Mouse (Mus musculus): ENCODE measurements around the gene Sgsm3.
A peak's percentile ranks its signal among the peaks of the same experiment; 100 is the strongest.

Gene Sgsm3

DNA sequence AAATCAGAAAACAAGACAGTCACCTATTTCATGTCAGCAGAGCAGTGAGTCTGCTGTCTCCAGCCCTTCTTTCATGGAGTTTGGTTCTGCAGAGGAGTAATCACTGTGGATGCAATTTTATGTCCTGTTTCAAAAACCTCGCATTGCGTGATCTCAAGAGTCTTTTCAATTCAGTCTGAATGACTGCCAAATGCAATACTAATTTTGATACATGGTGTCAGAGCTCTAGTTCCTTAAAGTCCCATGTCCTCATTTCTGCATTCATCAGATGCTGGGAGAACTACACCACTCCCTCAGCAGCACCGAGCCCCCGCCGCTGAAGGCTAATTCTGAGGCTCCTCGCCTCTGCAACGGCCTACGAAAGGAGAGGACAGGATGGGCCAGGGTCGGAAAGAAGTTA is 46.3 kb downstream of the Sgsm3 start:
- DNase-seq (ENCODE audit: extremely low spot score, low spot score): no peak

GRCm38 (mm10) chr15:81026901-81027300 is 49.3 kb downstream of the Sgsm3 start:
- DNase-seq (ENCODE audit: extremely low spot score, low spot score): no peak

- DNase-seq (ENCODE audit: extremely low spot score, low spot score): peak; percentile 84
Observed at GRCm38 (mm10) chr15:81027378-81028173, 50.0 kb downstream of the Sgsm3 start.

GRCm38 (mm10) chr15:81030891-81031425 is 53.4 kb downstream of the Sgsm3 start:
- no peak for DNase-seq (ENCODE audit: extremely low spot score, low spot score)

DNA sequence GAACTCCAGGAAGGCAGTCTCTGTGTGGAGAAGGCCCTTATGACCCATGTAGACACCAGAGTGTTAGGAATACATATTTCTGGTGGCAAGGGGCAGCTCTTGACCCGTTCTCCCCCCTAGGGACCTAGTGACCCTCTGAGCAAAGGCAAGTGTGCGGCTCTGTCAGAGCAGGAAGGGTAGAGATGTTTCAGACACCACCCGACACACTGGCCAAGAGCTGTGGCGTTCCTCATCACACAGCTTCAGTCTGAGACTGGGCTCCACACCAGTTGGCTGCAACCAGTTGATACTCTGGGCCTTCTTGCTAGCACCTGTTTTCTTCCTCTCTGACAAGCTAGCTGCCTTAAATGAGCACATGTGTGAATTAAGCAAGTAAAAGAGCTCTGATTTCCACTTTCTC is 54.0 kb downstream of the Sgsm3 start:
- DNase-seq (ENCODE audit: extremely low spot score, low spot score): no peak

DNA sequence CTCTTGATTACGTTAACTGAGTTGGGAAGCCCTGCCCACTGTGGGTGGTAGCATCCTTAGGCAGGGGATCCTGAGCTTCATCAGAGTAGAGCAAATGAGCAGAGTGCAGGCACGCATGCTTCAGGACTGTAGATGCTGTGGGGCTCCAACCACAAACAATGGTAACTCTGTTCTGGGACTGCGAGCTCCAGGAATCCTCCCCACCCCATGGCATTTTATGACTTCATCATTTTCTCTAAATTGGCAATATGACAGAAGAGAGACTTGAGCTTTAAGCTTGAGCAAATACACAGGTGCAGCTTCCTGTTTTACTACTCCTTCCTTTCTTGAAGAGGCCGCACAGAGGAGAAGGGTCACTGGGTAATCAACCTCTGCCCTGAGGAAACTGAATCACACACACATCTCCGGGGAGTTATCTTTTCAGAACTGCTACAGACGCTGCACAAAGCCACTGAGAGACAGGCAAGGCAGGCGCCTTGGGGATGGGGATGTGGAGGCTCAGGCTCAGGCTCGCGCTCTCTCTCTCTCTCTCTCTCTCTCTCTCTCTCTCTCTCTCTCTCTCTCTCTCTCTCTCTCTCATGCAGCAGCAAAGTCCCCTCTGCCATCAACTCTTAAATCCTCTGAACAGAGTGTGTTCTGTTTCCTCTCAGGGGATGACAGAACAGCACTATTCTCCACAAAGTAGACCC is 55.5 kb downstream of the Sgsm3 start:
- DNase-seq (ENCODE audit: extremely low spot score, low spot score): no peak

DNA sequence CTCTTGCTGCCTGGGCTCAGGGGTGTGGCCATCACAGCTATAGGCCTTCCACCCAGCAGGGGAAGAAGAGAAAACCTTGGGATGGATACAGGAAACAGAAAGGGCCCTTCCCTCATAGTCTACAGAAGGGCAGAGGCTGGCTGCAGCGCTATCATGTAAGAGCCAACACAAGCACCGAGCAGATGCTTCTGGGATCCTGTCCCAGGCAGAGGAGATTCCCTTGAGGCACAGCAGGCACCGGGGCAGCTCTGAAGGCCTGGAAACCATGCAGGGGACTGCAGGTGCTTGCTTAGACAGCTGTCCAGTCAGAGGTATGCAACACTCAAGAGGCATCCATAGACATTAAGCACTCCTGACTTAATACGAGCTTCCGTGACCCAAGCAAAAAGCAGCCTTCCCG is 56.6 kb downstream of the Sgsm3 start:
- DNase-seq (ENCODE audit: extremely low spot score, low spot score): no peak

DNA sequence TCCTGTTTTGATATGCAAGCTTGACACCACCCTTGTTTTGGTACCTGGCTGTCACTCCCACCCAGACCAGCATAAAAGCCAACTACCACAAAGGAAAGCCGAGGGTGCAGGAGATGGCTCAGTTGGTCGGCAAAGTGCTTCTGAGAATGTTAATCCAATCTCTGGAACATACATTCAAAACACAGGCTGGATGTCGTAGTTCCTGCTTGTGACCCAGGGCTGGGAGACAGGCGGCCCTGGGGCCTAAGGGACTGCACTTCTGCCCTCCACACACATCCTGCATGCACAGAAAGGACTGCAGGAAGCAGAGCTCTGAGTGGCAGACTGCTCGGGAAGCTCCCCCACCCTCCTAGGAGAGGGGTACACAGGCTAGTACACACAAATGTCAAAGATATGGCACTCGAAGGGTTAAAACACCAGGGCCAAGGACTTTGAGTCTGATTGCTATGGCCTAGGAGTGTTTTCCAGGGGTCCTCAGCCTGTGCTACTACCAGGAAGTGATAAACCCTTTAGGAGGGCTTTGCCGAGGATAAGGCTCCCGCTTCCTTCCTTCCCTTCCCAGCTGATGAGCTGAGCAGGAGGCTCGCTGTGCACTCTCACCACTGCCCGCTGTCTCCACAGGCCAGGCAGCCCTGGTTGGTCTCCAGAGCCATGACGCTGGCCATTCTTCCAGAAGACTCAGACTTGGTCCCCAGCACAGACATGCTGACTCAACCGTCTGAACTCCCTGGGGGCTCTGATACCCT is 58.0 kb downstream of the Sgsm3 start:
- no peak for DNase-seq (ENCODE audit: extremely low spot score, low spot score)

DNA sequence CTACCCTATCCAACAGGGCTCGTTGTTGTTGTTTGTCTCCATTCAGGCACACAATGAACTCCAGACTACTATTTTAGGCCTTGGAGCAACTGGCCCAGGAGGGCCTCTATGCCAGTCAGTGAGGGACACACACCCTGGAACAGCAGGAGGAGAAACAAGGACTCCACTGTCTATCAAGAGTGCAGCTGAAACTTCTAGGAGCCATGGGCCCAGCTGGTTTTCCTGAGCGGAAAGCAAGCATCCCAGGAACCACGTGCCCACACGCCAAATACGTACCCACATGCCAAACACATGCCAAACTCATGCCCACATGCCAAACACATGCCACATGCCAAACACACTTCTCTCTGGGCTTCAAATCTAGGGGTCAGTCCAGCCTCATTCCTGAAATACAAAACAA is 60.9 kb downstream of the Sgsm3 start:
- DNase-seq (ENCODE audit: extremely low spot score, low spot score): no peak

DNA sequence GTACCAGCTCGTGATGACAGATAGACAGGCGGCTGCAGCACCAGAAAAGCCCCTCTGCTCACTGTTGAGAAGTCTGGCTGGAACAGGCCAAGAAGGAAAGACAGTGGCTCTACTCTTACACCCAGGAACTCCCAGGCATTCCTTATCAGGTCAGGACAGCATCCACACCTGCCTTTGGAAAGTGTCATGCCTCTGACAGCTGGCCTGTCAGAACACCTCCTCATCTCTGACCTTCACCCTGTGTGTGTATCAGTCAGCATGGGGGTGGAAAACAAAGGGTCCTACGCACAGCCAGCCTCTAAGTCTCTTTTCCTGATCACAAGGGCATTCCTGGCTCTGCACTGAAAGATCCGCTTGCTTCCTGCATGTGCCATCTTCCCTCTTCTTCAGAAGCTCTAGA is 64.2 kb downstream of the Sgsm3 start:
- DNase-seq (ENCODE audit: extremely low spot score, low spot score): no peak

DNA sequence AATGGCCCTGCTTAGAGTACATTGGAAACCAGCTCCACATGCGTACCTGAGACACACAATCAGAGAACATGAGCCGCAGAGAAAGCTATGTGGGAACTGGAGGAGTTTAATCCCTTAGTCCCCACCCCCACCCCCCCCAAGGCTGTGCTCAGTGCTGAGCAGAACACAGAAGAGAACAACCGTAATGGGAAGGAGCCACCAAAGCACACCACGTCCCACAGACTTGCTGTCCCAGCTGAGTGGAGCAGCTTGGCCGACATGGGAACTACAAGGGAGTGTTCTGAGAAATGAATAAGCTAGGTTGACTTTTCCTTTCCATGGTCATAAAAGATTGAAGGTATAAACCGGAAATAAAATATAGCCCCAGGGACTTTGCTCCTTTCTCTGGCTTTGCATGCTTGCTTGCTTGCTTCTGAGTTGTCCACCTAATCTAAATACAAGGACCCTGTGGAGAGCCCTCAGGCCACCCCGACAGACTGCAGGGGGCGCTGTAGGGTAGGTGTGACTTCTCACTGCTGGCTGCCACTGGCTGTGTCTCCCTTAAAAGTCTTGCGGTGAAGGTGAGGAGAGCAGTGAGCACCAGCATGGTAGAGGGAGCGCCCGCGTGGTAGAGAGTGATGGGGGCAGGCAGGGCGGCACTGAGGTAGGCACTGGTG is 64.8 kb downstream of the Sgsm3 start:
- no peak for DNase-seq (ENCODE audit: extremely low spot score, low spot score)

DNA sequence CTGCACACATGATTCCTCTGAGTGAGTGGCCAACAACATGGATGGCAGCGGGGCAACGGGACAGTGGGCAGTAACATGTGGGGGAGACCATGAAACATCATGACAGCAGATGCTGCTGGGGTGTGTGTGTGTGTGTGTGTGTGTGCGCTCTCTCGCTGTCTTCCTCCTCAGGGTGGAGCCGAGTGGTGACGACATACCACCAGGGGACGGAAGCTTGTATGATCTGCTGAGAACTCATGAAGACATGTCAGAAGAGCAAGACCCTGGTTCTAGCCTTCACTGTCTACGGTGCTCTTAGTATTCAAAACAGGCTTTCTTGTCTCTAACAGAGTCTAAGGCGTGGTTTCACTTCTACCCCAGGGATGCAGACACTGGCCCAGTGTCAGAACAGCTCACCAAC is 66.9 kb downstream of the Sgsm3 start:
- DNase-seq (ENCODE audit: extremely low spot score, low spot score): no peak

GRCm38 (mm10) chr15:81045336-81045735 is 67.8 kb downstream of the Sgsm3 start:
- DNase-seq (ENCODE audit: extremely low spot score, low spot score): no peak

DNA sequence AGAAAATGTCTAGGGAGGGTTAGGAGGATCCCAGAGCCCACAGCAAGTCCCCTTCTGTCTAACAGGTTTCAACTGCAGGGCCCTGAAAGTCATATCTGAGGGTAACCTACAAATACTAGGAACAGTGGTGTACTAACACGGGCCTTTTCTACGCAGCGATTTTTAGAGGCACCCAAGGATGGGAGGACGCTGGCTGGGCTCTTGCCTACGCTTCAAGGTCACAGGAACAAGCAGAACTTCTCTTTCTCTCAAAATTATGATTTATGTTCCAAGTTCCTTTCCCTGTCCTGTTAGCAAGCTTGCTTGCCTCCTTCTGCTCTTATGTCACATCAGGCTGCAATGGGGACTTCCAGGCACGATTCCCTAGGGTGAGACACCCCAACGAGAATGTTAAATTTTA is 68.5 kb downstream of the Sgsm3 start:
- no peak for DNase-seq (ENCODE audit: extremely low spot score, low spot score)

DNA sequence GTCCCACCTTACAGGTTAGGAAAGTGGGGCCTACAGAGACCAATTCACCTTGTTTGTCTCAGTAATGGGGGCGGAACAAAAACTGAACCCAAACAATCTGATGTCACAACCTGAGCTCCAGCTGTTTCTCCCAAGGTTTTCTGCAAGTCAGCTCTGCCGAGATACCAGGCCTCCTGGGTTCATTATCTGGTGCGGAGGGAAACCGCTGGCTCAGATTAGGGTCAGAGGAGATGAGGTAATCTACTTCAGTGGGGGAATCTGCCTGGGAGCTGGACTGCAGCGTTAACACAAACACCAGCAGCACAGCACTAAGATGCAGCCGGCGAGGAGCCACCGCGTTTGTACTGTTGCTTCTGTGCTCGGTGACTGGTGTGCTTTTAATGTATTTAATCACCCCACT is 69.9 kb downstream of the Sgsm3 start:
- DNase-seq (ENCODE audit: extremely low spot score, low spot score): no peak

- DNase-seq (ENCODE audit: extremely low spot score, low spot score): no peak
Observed at GRCm38 (mm10) chr15:81049401-81050053, 72.0 kb downstream of the Sgsm3 start.

- no peak for DNase-seq (ENCODE audit: extremely low spot score, low spot score)
Observed at GRCm38 (mm10) chr15:81050488-81050887, 72.9 kb downstream of the Sgsm3 start.

DNA sequence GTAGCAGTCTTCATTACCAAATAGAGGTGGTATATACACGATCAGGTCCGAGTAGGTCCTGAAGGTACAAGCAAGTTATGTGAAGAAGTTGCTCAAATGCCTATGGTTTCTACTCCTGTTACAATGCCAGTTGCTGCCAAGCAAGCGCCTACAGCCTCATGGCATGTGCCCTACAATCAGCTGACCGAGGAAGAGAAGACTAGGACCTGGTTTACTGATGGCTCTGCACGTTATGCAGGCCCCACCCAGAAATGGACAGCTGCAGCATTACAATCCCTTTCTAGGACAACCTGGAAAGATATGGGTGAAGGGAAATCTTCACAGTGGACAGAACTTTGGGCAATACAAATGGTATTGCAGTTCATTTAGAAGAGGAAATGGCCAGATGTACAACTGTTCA is 74.9 kb downstream of the Sgsm3 start:
- no peak for DNase-seq (ENCODE audit: extremely low spot score, low spot score)

DNA sequence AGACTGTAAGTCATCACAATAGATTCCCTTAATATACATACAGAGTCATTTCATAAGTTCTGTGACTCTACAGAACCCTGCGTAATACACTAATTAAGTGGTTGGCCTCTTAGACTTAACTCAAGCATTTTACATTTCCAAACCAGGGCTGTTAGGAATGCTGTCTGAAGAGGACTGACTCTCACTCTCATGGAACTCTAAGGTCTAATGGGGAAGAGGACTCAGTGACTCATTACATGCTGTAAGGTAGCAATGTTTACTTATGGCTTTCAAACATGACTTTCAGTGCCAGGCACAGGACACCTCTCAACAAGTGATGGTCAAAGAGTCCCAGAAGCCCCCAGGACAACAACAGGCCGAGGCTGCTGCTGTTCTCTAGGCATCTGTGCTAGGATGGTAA is 77.9 kb downstream of the Sgsm3 start:
- DNase-seq (ENCODE audit: extremely low spot score, low spot score): no peak

GRCm38 (mm10) chr15:81057736-81058135 is 80.2 kb downstream of the Sgsm3 start:
- DNase-seq (ENCODE audit: extremely low spot score, low spot score): no peak

- no peak for DNase-seq (ENCODE audit: extremely low spot score, low spot score)
Observed at GRCm38 (mm10) chr15:81060975-81061374, 83.4 kb downstream of the Sgsm3 start.
